Mouse (Mus musculus) neural tube, embryonic 10.5 days (tissue): ENCODE results near the gene Ccl26.

Experiments
- DNase-seq: peaks from one replicate; pipeline ENCODE4 v3.0.0-alpha.2; 2017; ENCODE audit warnings: low spot score; ENCODE audit errors: extremely low spot score

Gene Ccl26

DNA sequence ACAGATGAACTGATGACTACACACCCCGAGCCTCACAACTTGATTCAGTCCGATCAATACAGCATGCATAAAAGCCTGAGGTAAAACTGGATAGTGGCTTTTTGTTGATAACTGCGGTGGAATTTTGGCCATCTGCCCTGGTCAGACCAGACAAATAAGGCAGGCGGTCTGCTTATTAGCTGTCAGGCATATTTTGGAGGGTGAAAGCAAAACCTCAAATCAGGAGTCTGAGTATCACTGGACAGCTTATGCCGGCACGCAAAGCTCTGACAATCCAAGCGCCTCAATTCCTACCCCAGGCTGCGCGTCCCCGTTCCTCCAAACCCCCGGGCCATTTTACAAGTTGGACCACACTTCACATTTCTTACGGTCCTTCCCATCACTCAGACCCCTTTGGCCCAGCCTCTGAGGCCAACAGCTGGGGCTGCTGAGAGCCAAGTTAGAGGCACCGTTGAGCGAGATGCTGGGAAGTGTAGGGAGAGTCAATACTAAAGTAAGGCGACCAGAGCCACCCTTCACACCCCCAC lies 19.3 kb downstream of the Ccl26 start:
- DNase-seq, result peak; percentile 46

- no peak for DNase-seq
Observed at GRCm38 (mm10) chr5:135537794-135538214, 25.6 kb downstream of the Ccl26 start.

DNA sequence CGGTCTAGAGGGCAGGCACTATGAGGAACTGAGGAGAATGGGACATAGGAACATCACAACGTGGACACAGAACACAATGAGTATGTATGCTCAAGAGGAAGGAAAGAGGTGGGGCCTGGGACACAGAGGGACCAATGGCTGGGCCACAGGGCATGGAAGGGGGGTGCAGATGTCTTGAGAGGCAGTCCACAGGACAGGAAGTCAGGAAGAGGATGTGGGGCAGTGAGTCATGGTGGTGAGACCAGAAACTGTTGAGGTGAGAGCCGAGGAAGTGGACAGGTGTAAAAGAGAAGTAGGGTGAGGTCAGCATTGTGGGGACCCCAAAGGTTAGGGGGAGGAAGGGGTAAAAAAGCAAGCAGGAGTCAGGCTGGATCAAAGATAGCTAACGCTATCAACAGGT lies 26.0 kb downstream of the Ccl26 start:
- no peak for DNase-seq

GRCm38 (mm10) chr5:135535867-135536266 lies 27.5 kb downstream of the Ccl26 start:
- DNase-seq, result no peak

GRCm38 (mm10) chr5:135533431-135533830 lies 29.9 kb downstream of the Ccl26 start:
- no peak for DNase-seq

GRCm38 (mm10) chr5:135531306-135531845 lies 32.0 kb downstream of the Ccl26 start:
- DNase-seq, result no peak

GRCm38 (mm10) chr5:135529964-135530363 lies 33.4 kb downstream of the Ccl26 start:
- no peak for DNase-seq

DNA sequence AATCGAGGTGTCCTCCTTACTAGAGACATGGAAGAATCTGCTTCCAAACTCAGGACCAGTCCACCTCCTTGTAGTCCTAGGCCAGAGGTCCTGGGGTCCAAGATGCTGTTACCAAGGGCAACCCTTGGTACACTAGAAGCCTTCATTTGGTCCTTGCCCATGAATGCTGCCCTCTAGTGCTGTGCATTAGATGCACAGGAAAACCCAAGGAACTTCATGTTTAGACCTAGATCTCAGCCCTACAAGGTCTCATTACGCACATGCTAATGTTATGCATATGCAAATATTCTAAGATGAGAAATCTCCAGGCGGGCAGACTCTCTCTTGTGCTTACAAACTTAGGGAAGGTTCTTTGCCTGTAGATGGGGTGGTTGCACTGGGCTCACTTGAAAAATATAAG lies 34.1 kb downstream of the Ccl26 start:
- no peak for DNase-seq

GRCm38 (mm10) chr5:135527986-135528385 lies 35.4 kb downstream of the Ccl26 start:
- DNase-seq, result no peak

DNA sequence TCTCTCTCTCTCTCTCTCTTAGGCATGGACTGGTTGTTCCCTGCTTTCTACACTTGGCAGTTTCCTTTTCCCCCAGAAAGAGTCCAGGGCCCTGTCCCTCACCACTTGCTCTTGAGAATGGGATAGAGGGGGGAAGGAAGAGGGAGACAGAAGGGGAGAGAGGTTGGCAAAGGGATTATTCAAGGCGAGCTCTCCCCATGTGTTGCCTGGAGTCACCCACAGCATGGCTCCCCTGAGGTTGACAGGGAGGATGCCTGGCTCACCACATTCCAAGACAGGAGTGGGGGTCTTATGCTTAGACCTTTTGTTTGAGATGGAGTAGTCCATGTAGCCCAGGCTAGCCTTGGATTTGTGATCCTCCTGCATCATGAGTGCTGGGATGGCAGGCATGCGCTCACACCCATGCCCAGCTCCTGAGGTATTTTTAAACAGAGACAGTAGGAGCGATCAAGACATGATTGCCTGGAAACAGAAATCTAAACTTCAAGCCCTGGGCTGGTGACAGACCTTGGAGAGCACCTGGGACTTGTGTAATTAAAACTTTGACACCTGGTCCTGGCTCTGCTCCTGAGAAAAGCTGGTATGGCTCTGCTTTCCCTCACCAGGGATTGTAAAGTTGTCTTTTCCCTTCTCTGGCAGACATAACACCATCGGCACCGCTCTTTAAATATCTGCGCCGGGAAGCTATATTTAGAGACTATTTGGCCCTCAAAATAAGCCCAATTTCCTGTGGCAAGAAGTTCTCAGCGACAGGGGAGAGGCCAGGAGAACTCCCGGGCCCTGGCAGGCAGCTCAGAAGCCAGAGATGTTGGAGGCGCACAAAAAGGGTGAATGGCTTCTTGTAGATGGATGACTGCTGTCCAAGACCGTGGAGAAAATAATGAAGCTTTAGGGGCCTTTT lies 38.5 kb downstream of the Ccl26 start:
- DNase-seq, result no peak

DNA sequence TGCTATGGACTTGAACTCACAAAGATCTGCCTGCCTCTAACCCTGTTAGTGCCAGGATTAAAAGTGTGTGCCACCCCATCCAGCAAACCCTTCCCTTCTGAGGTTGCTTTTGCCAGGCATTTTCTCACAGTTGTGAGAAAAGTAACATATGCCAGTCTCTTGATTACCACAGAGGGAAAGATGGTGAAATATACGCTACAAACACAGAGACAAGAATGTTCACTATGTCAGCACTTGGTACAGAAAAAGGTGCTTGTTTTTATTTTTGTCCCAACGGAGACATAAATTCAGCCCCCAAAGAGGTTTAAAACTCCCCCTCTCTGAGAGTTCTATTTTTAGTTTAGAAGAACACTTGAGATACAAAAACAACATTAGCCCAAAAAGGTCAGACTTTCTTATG lies 39.3 kb downstream of the Ccl26 start:
- DNase-seq, result no peak

DNA sequence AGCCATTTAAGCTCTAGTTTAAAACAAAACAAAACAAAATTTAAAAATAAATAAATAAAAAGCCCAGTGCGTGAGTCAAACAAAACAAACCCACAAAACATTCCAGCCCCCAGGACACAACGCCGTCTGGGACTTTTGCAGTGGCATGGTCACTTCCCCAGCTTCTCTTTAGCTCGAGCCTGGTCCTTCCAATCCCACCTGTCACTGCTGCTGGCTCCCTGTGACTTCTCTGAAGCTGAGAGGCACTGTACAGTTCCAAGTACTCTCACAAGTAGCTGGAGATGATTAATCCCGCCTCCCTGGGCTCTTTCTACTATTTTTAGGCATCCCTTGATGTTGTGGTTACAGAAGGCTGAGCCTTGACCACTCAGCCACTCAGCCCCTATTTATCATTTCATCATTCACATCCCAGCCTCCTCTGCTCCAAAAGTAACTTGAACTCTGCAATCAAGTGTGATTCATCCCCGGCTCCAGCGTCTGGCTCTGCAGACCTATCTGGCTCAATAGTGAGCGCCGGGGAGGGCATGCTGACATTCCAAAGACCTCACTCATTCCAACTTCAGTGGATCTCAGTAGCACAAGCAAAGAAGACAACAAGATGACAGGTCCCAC lies 41.2 kb downstream of the Ccl26 start:
- DNase-seq, result no peak

- no peak for DNase-seq
Observed at GRCm38 (mm10) chr5:135517348-135517883, 46.0 kb downstream of the Ccl26 start.

DNA sequence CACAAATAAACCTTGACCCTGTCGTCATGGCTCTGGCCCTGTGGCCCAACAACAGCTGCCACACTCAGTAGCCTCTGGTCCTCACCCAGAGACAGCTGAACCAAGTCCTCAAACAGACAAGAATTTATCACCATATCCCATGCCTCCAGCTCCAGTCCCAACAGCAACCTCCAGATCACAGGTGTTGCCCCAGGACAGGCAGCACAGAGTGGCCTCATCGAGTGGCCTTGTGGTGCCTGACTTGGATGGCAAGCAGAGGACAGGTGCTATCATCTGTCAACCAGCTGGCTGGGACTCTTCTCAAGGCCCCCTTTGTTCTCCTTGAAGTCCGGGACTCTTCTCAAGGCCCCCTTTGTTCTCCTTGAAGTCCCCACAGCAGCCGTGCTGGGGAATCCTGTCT lies 50.2 kb downstream of the Ccl26 start:
- DNase-seq, result peak; percentile 32

- DNase-seq, result no peak
Observed at GRCm38 (mm10) chr5:135511105-135511504, 52.3 kb downstream of the Ccl26 start.
